Mouse (Mus musculus): ENCODE results near the gene 4930522L14Rik.
A peak's percentile ranks its signal among the peaks of the same experiment; 100 is the strongest.
"Not testable (repeated sequence)": the region's sequence is repeated elsewhere in the genome, so short reads cannot be mapped to it uniquely, and the experiment has no call there.

The 4930522L14Rik gene

DNA sequence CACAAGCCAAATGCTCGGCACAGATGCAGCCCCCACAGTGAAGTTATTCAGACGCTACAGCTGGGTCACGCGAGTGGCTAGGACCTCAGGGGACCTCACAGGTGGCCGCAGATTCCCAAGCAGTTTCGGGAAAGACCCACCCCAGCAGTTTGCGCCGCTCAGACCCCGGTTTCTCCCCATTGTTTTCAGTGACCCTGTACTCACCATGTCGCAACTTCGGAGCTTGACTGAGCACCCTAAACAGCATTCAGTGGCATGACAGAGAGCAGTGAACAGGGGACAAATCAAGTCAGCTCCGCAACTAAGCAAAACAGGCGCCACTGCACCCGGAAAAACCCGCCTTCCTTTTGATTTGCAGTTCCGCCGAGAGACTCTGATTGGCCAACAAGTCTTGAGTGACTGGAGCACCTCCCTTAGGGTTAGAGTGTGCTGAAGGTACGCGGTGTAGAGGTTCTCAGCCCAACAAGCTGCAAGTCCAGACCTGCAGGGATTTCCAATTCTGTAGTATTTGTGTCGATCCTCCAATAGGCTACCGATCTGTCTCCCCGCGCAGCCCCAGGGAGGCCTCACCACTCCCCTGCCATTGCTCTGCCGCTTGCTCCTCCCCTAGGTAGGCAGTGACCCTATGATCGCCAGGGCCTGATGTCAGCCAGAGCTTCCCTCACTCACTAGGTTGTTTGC lies at the start of gene 4930522L14Rik:
4930522L14Rik (minus strand) TSS at position 496 of the 681 bp plus-strand sequence.
- DNase-seq (ENCODE audit: low spot score): peak; percentile 70

DNA sequence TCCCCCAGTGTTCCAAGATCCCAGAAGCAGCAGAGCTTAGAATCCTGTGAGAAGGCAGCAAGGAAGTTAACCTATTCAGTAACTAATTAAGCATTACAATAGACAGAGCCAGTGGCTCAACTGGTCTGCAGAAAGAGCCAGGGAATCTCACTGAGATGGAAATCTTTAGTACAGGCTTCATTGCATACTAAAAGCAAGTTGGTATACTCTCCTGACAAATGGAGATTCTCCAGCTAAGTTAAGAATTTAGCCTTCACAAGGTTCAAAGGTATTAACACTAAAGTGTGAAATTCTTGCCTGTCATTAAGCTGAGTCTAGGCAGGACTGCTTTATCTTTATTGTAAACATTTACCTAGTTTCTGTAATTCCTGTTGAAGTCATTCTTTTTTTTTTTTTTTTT lies 49.8 kb upstream of the 4930522L14Rik start:
- not testable (repeated sequence) for DNase-seq (ENCODE audit: low spot score)

DNA sequence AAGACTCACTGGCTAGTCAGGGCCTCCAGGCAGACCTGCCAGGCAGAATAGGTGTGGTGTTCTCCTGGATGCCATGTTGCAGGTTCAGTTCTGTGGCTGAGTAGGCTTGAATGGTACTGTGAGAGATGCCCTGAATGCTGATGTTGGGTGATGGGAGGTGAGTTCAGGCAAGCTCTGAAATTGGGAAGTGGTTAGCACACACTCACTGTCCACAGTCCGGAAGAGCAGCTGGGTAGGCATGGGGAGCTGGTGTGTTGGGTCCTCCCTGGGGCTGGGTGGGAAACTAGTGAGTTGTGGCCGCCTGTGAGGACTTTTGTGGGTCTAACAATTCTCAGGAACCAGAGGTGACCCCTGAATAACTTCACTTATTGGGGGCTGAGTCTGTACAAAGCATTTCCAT lies 48.3 kb upstream of the 4930522L14Rik start:
- DNase-seq (ENCODE audit: low spot score): not testable (repeated sequence)

DNA sequence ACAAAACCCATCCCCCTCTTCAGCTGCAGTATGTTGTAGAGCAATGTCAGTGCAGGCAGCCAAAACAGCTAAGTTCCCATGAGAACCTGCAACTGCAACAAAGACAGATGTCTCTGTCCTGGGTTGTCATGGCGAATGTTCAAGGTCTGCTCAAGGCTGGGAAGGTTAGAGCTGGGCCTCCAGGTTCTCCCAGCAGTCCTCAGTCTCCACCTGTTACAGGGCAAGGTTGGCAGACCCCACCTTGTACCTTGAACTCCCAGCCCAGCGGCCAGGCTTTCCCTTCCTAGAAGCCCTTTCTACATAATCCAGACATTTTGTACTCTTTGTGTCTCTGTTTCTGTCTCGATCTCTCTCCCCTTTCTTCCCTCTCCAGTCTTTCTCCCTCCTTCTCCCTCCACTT lies 45.3 kb upstream of the 4930522L14Rik start:
- DNase-seq (ENCODE audit: low spot score): not testable (repeated sequence)

DNA sequence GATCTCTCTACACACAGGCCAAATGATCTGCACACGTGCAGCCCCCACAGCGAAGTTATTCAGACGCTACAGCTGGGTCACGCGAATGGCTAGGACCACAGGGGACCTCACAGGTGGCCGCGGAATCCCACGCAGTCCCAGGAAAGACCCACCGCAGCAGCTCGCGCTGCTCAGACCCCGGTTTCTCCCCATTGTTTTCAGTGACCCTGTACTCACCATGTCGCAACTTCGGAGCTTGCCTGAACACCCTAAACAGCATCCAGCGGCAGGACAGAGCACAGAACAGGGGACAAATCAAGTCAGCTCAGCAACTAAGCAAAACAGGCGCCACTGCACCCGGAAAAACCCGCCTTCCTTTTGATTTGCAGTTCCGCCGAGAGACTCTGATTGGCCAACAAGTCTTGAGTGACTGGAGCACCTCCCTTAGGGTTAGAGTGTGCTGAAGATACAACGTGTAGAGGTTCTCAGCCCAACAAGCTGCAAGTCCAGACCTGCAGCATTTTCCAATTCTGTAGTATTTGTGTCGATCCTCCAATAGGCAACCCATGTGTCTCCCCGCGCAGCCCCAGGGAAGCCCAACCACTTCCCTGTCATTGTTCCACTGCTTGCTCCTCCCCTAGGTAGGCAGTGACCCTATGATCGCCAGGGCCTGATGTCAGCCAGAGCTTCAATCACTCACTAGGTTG lies 44.4 kb upstream of the 4930522L14Rik start:
- peak; percentile 78 for DNase-seq (ENCODE audit: low spot score)

DNA sequence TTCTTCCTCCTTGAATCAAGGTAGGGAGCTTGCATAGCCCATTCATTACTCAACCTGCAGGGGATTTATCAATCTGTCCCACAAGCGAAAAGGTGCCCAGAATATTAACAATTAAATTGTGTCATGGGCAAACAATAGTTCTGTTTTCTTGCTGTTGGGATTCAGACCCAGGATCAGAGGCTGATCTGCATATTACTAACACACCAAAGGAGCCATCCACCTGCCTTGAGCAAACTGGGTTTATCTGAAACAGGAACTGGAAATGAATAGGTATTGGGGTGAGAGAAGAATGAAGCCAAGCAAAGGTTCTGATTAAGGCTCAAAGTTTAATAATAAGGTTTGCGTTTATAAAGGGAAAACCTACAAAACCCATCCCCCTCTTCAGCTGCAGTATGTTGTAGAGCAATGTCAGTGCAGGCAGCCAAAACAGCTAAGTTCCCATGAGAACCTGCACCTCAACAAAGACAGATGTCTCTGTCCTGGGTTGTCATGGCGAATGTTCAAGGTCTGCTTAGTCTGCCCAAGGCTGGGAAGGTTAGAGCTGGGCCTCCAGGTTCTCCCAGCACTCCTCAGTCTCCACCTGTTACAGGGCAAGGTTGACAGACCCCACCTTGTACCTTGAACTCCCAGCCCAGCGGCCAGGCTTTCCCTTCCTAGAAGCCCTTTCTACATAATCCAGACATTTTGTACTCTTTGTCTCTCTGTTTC lies 541 bp upstream of the 4930522L14Rik start:
- DNase-seq (ENCODE audit: low spot score): peak; percentile 29

DNA sequence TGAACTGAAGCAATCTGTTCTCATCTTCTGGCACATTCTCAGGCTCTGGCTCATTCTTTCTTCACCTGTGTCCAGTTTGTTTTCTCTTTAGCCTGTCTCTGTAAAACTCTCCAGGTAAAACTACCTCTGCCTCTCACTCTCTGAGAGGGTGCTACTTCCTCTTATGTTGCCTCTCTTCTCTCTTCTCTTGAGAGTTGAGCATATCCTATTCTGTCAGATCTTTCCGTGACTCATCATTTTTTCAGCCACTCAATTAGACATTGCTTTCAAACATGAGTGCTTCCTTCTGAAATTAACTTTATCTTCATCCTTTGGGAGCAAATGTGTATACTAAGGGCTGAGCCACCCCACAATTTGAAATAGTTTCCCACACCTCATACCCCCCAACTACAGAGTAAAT lies 6.6 kb downstream of the 4930522L14Rik start:
- DNase-seq (ENCODE audit: low spot score): not testable (repeated sequence)

DNA sequence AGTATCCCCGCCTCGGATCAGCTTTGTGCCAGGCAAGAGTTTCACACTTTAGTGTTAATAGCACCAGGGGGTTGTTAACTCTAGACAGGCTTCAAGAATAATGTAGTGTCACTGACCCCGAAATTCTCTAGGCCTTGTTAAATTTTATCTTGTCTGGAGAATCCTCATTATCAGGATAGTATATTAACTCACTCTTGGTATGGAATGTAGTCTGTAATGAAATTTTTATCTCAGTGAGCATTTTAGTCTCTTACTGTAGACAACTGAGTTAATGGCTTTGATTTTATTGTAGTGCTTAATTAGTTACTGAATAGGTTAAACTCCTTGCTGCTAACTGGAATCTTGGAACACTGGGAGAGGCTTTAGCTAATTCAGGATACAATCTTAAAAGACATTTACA lies 34.3 kb downstream of the 4930522L14Rik start:
- DNase-seq (ENCODE audit: low spot score): not testable (repeated sequence)

DNA sequence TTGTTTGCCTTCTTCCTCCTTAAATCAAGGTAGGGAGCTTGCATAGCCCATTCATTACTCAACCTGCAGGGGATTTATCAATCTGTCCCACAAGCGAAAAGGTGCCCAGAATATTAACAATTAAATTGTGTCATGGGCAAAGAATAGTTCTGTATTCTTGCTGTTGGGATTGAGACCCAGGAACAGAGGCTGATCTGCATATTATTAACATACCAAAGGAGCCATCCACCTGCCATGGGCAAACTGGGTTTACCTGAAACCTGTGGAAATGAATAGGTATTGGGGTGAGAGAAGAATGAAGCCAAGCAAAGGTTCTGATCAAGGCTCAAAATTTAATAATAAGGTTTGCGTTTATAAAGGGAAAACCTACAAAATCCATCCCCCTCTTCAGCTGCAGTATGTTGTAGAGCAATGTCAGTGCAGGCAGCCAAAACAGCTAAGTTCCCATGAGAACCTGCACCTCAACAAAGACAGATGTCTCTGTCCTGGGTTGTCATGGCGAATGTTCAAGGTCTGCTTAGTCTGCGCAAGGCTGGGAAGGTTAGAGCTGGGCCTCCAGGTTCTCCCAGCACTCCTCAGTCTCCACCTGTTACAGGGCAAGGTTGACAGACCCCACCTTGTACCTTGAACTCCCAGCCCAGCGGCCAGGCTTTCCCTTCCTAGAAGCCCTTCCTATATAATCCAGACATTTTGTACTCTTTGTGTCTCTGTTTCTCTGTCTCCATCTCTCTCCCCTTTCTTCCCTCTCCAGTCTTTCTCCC lies 60.3 kb downstream of the 4930522L14Rik start:
- DNase-seq (ENCODE audit: low spot score): peak; percentile 9

DNA sequence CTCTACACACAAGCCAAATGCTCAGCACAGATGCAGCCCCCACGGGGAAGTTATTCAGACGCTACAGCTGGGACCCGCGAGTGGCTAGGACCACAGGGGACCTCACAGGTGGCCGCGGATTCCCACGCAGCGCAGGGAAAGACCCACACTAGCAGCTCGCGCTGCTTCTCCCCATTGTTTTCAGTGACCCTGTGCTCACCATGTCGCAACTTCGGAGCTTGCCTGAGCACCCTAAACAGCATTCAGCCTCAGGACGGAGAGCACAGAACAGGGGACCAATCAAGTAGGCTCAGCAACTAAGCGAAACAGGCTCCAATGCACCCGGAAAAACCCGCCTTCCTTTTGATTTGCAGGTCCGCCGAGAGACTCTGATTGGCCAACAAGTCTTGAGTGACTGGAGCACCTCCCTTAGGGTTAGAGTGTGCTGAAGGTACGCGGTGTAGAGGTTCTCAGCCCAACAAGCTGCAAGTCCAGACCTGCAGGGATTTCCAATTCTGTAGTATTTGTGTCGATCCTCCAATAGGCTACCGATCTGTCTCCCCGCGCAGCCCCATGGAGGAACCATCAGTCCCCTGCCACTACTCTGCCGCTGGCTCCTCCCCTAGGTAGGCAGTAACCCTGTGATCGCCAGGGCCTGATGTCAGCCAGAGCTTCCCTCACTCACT lies 61.0 kb downstream of the 4930522L14Rik start, which contains the start of gene 5430403G16Rik:
5430403G16Rik (minus strand) TSS at position 505 of the 665 bp plus-strand sequence.
- peak; percentile 87 for DNase-seq (ENCODE audit: low spot score)
